Mouse (Mus musculus): ENCODE results near the gene Otud3. TPM values are rescaled to one million over a fixed set of nuclear protein-coding genes. Genes with fewer than 3 reads are reported as not detected.
A peak's percentile ranks its signal among the peaks of the same experiment; 100 is the strongest.
"Not testable (repeated sequence)": the region's sequence is repeated elsewhere in the genome, so short reads cannot be mapped to it uniquely, and the experiment has no call there.

The Otud3 gene
- polyA plus RNA-seq, 1 experiment from 2014 or later = 3.1 TPM

- no peak overlapping the region for H3K4me3 ChIP-seq (ENCODE audit: low read depth, low read length)
- peaks cover 2% of the 10 kb centered on the region; the same call in 1 of the 2 replicates for H3K4me1 ChIP-seq (replicated peaks; ENCODE audit: control insufficient read depth, insufficient read depth, low read length)
- WGBS = 80% methylated on average over 7 of the region's 7 CpGs
- H3K36me3 ChIP-seq (ENCODE audit: control insufficient read depth, insufficient read depth, low read length) = no peaks in the 10 kb centered on the region
- H3K27me3 ChIP-seq (ENCODE audit: control insufficient read depth, insufficient read depth, low read length) = no peaks in the 10 kb centered on the region
- no peak overlapping the region for H3K4me2 ChIP-seq (replicated peaks; ENCODE audit: low read depth, low read length)
- no peak overlapping the region for H3K9ac ChIP-seq (ENCODE audit: low read depth, low read length)
- H3K9me3 ChIP-seq (ENCODE audit: control insufficient read depth, low read length) = no peaks in the 10 kb centered on the region
- H3K27ac ChIP-seq (ENCODE audit: low read depth, low read length) = no peak overlapping the region
- DNase-seq (ENCODE audit: low spot score) (no peak), ATAC-seq (ENCODE audit: low FRiP score) (no peak)
Observed at GRCm38 (mm10) chr4:138880811-138881584, 32.7 kb downstream of the Otud3 start.

- H3K9ac ChIP-seq (ENCODE audit: low read depth, low read length) = no peak overlapping the region
- WGBS = 83% methylated on average over 11 of the region's 11 CpGs
- no peak overlapping the region for H3K27ac ChIP-seq (ENCODE audit: low read depth, low read length)
- no peak for DNase-seq (ENCODE audit: low spot score)
- H3K4me1 ChIP-seq (replicated peaks; ENCODE audit: control insufficient read depth, insufficient read depth, low read length) = peaks cover 2% of the 10 kb centered on the region; the same call in 1 of the 2 replicates
- H3K4me3 ChIP-seq (ENCODE audit: low read depth, low read length) = no peak overlapping the region
- no peak for ATAC-seq (ENCODE audit: low FRiP score)
- no peaks in the 10 kb centered on the region for H3K9me3 ChIP-seq (ENCODE audit: control insufficient read depth, low read length)
- no peaks in the 10 kb centered on the region for H3K27me3 ChIP-seq (ENCODE audit: control insufficient read depth, insufficient read depth, low read length)
- no peak overlapping the region for H3K4me2 ChIP-seq (replicated peaks; ENCODE audit: low read depth, low read length)
- no peaks in the 10 kb centered on the region for H3K36me3 ChIP-seq (ENCODE audit: control insufficient read depth, insufficient read depth, low read length)
Observed at GRCm38 (mm10) chr4:138879808-138880207, 33.9 kb downstream of the Otud3 start.

GRCm38 (mm10) chr4:138878783-138879182 lies 35.0 kb downstream of the Otud3 start:
- Histone ChIP-seq H3K36me3 (ENCODE audit: control insufficient read depth, insufficient read depth, low read length) (no peaks in the 10 kb centered on the region), H3K4me1 (replicated peaks; ENCODE audit: control insufficient read depth, insufficient read depth, low read length) (peaks cover 2% of the 10 kb centered on the region; the same call in 1 of the 2 replicates), H3K27ac (ENCODE audit: low read depth, low read length) (no peak overlapping the region), H3K9ac (ENCODE audit: low read depth, low read length) (no peak overlapping the region), H3K4me2 (replicated peaks; ENCODE audit: low read depth, low read length) (no peak overlapping the region), H3K27me3 (ENCODE audit: control insufficient read depth, insufficient read depth, low read length) (no peaks in the 10 kb centered on the region), H3K4me3 (ENCODE audit: low read depth, low read length) (no peak overlapping the region), H3K9me3 (ENCODE audit: control insufficient read depth, low read length) (no peaks in the 10 kb centered on the region)
- ATAC-seq (ENCODE audit: low FRiP score) (no peak), DNase-seq (ENCODE audit: low spot score) (no peak)
- WGBS = 75% methylated on average over 8 of the region's 8 CpGs

- 81% methylated on average over 4 of the region's 4 CpGs for WGBS
- H3K27ac ChIP-seq (ENCODE audit: low read depth, low read length) = no peak within 1 kb of the TSS
- H3K4me1 ChIP-seq (replicated peaks; ENCODE audit: control insufficient read depth, insufficient read depth, low read length) = peaks cover 2% of the 10 kb centered on the region; the same call in 1 of the 2 replicates
- no peak within 1 kb of the TSS for H3K9ac ChIP-seq (ENCODE audit: low read depth, low read length)
- DNase-seq (ENCODE audit: low spot score) = no peak
- no peaks in the 10 kb centered on the region for H3K36me3 ChIP-seq (ENCODE audit: control insufficient read depth, insufficient read depth, low read length)
- H3K4me3 ChIP-seq (ENCODE audit: low read depth, low read length) = no peak within 1 kb of the TSS
- no peak within 1 kb of the TSS for H3K4me2 ChIP-seq (replicated peaks; ENCODE audit: low read depth, low read length)
- no peaks in the 10 kb centered on the region for H3K27me3 ChIP-seq (ENCODE audit: control insufficient read depth, insufficient read depth, low read length)
- ATAC-seq (ENCODE audit: low FRiP score) = no peak
- H3K9me3 ChIP-seq (ENCODE audit: control insufficient read depth, low read length) = no peaks in the 10 kb centered on the region
Observed at GRCm38 (mm10) chr4:138877731-138878130, 36.0 kb downstream of the Otud3 start, which contains the start of gene Pla2g2e. Gene Pla2g2e, plus strand, starts transcription at chr4:138877942.

- Histone ChIP-seq H3K9ac (ENCODE audit: low read depth, low read length) (no peak overlapping the region), H3K9me3 (ENCODE audit: control insufficient read depth, low read length) (no peaks in the 10 kb centered on the region), H3K4me3 (ENCODE audit: low read depth, low read length) (no peak overlapping the region), H3K4me1 (replicated peaks; ENCODE audit: control insufficient read depth, insufficient read depth, low read length) (0 out of 2 replicates have a peak, but pooled peaks cover 2% of the 10 kb centered on the region), H3K27ac (ENCODE audit: low read depth, low read length) (no peak overlapping the region), H3K36me3 (ENCODE audit: control insufficient read depth, insufficient read depth, low read length) (no peaks in the 10 kb centered on the region), H3K4me2 (replicated peaks; ENCODE audit: low read depth, low read length) (no peak overlapping the region), H3K27me3 (ENCODE audit: control insufficient read depth, insufficient read depth, low read length) (no peaks in the 10 kb centered on the region)
- no peak for ATAC-seq (ENCODE audit: low FRiP score)
- no peak for DNase-seq (ENCODE audit: low spot score)
- WGBS = 94% methylated on average over 2 of the region's 2 CpGs
Observed at GRCm38 (mm10) chr4:138875986-138876385, 37.8 kb downstream of the Otud3 start.

GRCm38 (mm10) chr4:138875275-138875674 lies 38.5 kb downstream of the Otud3 start:
- not testable (repeated sequence) for ATAC-seq (ENCODE audit: low FRiP score); H3K27ac ChIP-seq (ENCODE audit: low read depth, low read length); H3K36me3 ChIP-seq (ENCODE audit: control insufficient read depth, insufficient read depth, low read length); H3K9ac ChIP-seq (ENCODE audit: low read depth, low read length); H3K27me3 ChIP-seq (ENCODE audit: control insufficient read depth, insufficient read depth, low read length); H3K4me1 ChIP-seq (replicated peaks; ENCODE audit: control insufficient read depth, insufficient read depth, low read length); DNase-seq (ENCODE audit: low spot score); H3K9me3 ChIP-seq (ENCODE audit: control insufficient read depth, low read length); H3K4me2 ChIP-seq (replicated peaks; ENCODE audit: low read depth, low read length); H3K4me3 ChIP-seq (ENCODE audit: low read depth, low read length)
- 84% methylated on average over 2 of the region's 2 CpGs for WGBS

- ATAC-seq (ENCODE audit: low FRiP score) (no peak), DNase-seq (ENCODE audit: low spot score) (no peak)
- H3K36me3 ChIP-seq (ENCODE audit: control insufficient read depth, insufficient read depth, low read length) = no peaks in the 10 kb centered on the region
- no peak within 1 kb of the TSS for H3K4me2 ChIP-seq (replicated peaks; ENCODE audit: low read depth, low read length)
- no peak within 1 kb of the TSS for H3K4me3 ChIP-seq (ENCODE audit: low read depth, low read length)
- no peaks in the 10 kb centered on the region for H3K27me3 ChIP-seq (ENCODE audit: control insufficient read depth, insufficient read depth, low read length)
- H3K9me3 ChIP-seq (ENCODE audit: control insufficient read depth, low read length) = no peaks in the 10 kb centered on the region
- 0 out of 2 replicates have a peak, but pooled peaks cover 2% of the 10 kb centered on the region for H3K4me1 ChIP-seq (replicated peaks; ENCODE audit: control insufficient read depth, insufficient read depth, low read length)
- no peak within 1 kb of the TSS for H3K9ac ChIP-seq (ENCODE audit: low read depth, low read length)
- 76% methylated on average over 6 of the region's 6 CpGs for WGBS
- H3K27ac ChIP-seq (ENCODE audit: low read depth, low read length) = no peak within 1 kb of the TSS
Observed at GRCm38 (mm10) chr4:138873864-138874263, 39.9 kb downstream of the Otud3 start, which contains the start of gene Gm13030. Gene Gm13030, minus strand, starts transcription at chr4:138873964.

GRCm38 (mm10) chr4:138868666-138869065 lies 45.1 kb downstream of the Otud3 start:
- DNase-seq (ENCODE audit: low spot score) (peak; percentile 29), ATAC-seq (ENCODE audit: low FRiP score) (no peak)
- Histone ChIP-seq H3K4me3 (ENCODE audit: low read depth, low read length) (no peak overlapping the region), H3K4me1 (replicated peaks; ENCODE audit: control insufficient read depth, insufficient read depth, low read length) (no peaks in the 10 kb centered on the region), H3K36me3 (ENCODE audit: control insufficient read depth, insufficient read depth, low read length) (no peaks in the 10 kb centered on the region), H3K4me2 (replicated peaks; ENCODE audit: low read depth, low read length) (no peak overlapping the region), H3K9ac (ENCODE audit: low read depth, low read length) (no peak overlapping the region), H3K27ac (ENCODE audit: low read depth, low read length) (no peak overlapping the region), H3K9me3 (ENCODE audit: control insufficient read depth, low read length) (no peaks in the 10 kb centered on the region), H3K27me3 (ENCODE audit: control insufficient read depth, insufficient read depth, low read length) (no peaks in the 10 kb centered on the region)
- WGBS = 45% methylated on average over 8 of the region's 8 CpGs

GRCm38 (mm10) chr4:138866413-138866812 lies 47.3 kb downstream of the Otud3 start:
- Histone ChIP-seq H3K27me3 (ENCODE audit: control insufficient read depth, insufficient read depth, low read length) (no peaks in the 10 kb centered on the region), H3K4me3 (ENCODE audit: low read depth, low read length) (no peak overlapping the region), H3K27ac (ENCODE audit: low read depth, low read length) (no peak overlapping the region), H3K9me3 (ENCODE audit: control insufficient read depth, low read length) (no peaks in the 10 kb centered on the region), H3K36me3 (ENCODE audit: control insufficient read depth, insufficient read depth, low read length) (no peaks in the 10 kb centered on the region), H3K4me1 (replicated peaks; ENCODE audit: control insufficient read depth, insufficient read depth, low read length) (no peaks in the 10 kb centered on the region), H3K9ac (ENCODE audit: low read depth, low read length) (no peak overlapping the region), H3K4me2 (replicated peaks; ENCODE audit: low read depth, low read length) (no peak overlapping the region)
- ATAC-seq (ENCODE audit: low FRiP score) (no peak), DNase-seq (ENCODE audit: low spot score) (peak; percentile 87)
- whole genome bisulfite sequencing = 13% methylated on average over 7 of the region's 7 CpGs

All from hindbrain, embryonic 11.5 days (tissue).